Mouse (Mus musculus) stomach, embryonic 14.5 days (tissue): ENCODE results near the gene Fam163a. TPM values are rescaled to one million over a fixed set of nuclear protein-coding genes. Genes with fewer than 3 reads are reported as not detected.
"Not testable (repeated sequence)": the region's sequence is repeated elsewhere in the genome, so short reads cannot be mapped to it uniquely, and the experiment has no call there.

Source experiments
- ATAC-seq: fragments of 200-750 bp; cut with Nextera tagmentation; 2 replicates; pipeline ENCODE4 v1.8.0; 2017; ENCODE audit warnings: low read depth, moderate TSS enrichment; ENCODE audit not compliant: insufficient number of reproducible peaks, insufficient read depth, low FRiP score
- H3K27ac ChIP-seq: fragments of 300-500 bp; sonication (generic); 2 replicates; pipeline ENCODE4 v1.5.1; 2014; ENCODE audit warnings: mild to moderate bottlenecking, low read length, moderate library complexity, mixed read lengths
- H3K27me3 ChIP-seq: fragments of 300-500 bp; sonication (generic); 2 replicates; pipeline ENCODE4 v1.6.1; 2014; ENCODE audit warnings: low read length, control low read depth, mixed read lengths; ENCODE audit not compliant: control insufficient read depth, insufficient read depth
- H3K36me3 ChIP-seq: fragments of 300-500 bp; sonication (generic); 2 replicates; pipeline ENCODE4 v1.6.1; 2014; ENCODE audit warnings: mild to moderate bottlenecking, control low read depth, low read length, moderate library complexity, mixed read lengths; ENCODE audit not compliant: control insufficient read depth, insufficient read depth
- H3K4me1 ChIP-seq: fragments of 300-500 bp; sonication (generic); 2 replicates; pipeline ENCODE4 v1.6.1; 2014; ENCODE audit warnings: low read length, control low read depth, mixed read lengths; ENCODE audit not compliant: control insufficient read depth, insufficient read depth
- H3K4me2 ChIP-seq: fragments of 300-500 bp; sonication (generic); replicated peaks from 2 replicates; pipeline ENCODE4 v1.6.1; 2014; ENCODE audit warnings: low read depth, low read length, control low read depth
- H3K4me3 ChIP-seq: fragments of 300-500 bp; sonication (generic); 2 replicates; pipeline ENCODE4 v1.5.1; 2014; ENCODE audit warnings: low read depth, low read length, control low read depth
- H3K9ac ChIP-seq: fragments of 300-500 bp; sonication (generic); replicated peaks from 2 replicates; pipeline ENCODE4 v1.6.1; 2014; ENCODE audit warnings: low read depth, mild to moderate bottlenecking, control low read depth, low read length, moderate library complexity, mixed read lengths
- H3K9me3 ChIP-seq: fragments of 300-500 bp; sonication (generic); 2 replicates; pipeline ENCODE4 v1.6.1; 2016; ENCODE audit warnings: low read depth, low read length, control low read depth; ENCODE audit not compliant: control insufficient read depth
- WGBS: fragments of 180-500 bp; shearing (Covaris S2); extraction: QIAGEN DNeasy Blood & Tissue Kit; methylation state at CpG from one replicate; pipeline ENCODE4 v1.1.7; 2014; 5-methylcytosine and 5-hydroxymethylcytosine counted together
- polyA plus RNA-seq: library from polyadenylated mRNA; unstranded; fragments of >200 nt; fragmentation: Nextera tagmentation; extraction: Ambion mirVana; gene quantifications from 2 replicates; pipeline ENCODE4 v1.2.1, GENCODE M21; 2014

Gene Fam163a
- 6.1 and 7.3 TPM in 2 replicates for polyA plus RNA-seq

- Histone ChIP-seq H3K4me3 (peak within 1 kb of the TSS; percentile 34), H3K27me3 (peaks cover 25% of the 10 kb centered on the region), H3K36me3 (no peaks in the 10 kb centered on the region), H3K4me1 (no peaks in the 10 kb centered on the region; the same call in 1 of the 2 replicates), H3K9ac (peak within 1 kb of the TSS; percentile 33), H3K27ac (no peak within 1 kb of the TSS; the same call in 1 of the 2 replicates), H3K9me3 (no peaks in the 10 kb centered on the region), H3K4me2 (peak within 1 kb of the TSS; percentile 76)
- under 1% methylated on average over 43 of the region's 44 CpGs for WGBS
- peak; percentile 66 for ATAC-seq
Observed at GRCm38 (mm10) chr1:156204656-156205131, at the start of gene Fam163a. TSS of gene Fam163a (minus strand) at chr1:156205026.

- not testable (repeated sequence) for ATAC-seq, H3K27ac ChIP-seq
- 64% methylated on average over 4 of the region's 4 CpGs for WGBS
Observed at GRCm38 (mm10) chr1:156251096-156251495, 46.3 kb upstream of the Fam163a start.

GRCm38 (mm10) chr1:156247893-156248292 is 43.1 kb upstream of the Fam163a start:
- Histone ChIP-seq H3K4me2 (no peak overlapping the region), H3K27ac (no peak overlapping the region), H3K36me3 (no peaks in the 10 kb centered on the region), H3K9me3 (no peaks in the 10 kb centered on the region), H3K4me1 (no peaks in the 10 kb centered on the region), H3K9ac (no peak overlapping the region), H3K4me3 (no peak overlapping the region), H3K27me3 (no peaks in the 10 kb centered on the region)
- no peak for ATAC-seq
- 62% methylated on average over 3 of the region's 3 CpGs for WGBS

More at GRCm38 (mm10) chr1:156251096-156251495, 46.3 kb upstream of the Fam163a start:
- not testable (repeated sequence) for H3K9ac ChIP-seq, H3K4me3 ChIP-seq, H3K9me3 ChIP-seq, H3K4me2 ChIP-seq, H3K36me3 ChIP-seq, H3K4me1 ChIP-seq, H3K27me3 ChIP-seq

- Histone ChIP-seq H3K4me2 (no peak overlapping the region), H3K27ac (no peak overlapping the region), H3K4me1 (no peaks in the 10 kb centered on the region), H3K27me3 (no peaks in the 10 kb centered on the region), H3K36me3 (no peaks in the 10 kb centered on the region), H3K9me3 (no peaks in the 10 kb centered on the region), H3K9ac (no peak overlapping the region), H3K4me3 (no peak overlapping the region)
- no peak for ATAC-seq
- 9% methylated on average over 14 of the region's 14 CpGs for WGBS
Observed at GRCm38 (mm10) chr1:156241713-156242348, 37.0 kb upstream of the Fam163a start.

GRCm38 (mm10) chr1:156241035-156241434 is 36.2 kb upstream of the Fam163a start:
- Histone ChIP-seq H3K4me3 (no peak overlapping the region), H3K9ac (no peak overlapping the region), H3K27me3 (no peaks in the 10 kb centered on the region), H3K27ac (no peak overlapping the region), H3K9me3 (no peaks in the 10 kb centered on the region), H3K4me1 (no peaks in the 10 kb centered on the region), H3K36me3 (no peaks in the 10 kb centered on the region), H3K4me2 (no peak overlapping the region)
- 38% methylated on average over 2 of the region's 2 CpGs for WGBS
- ATAC-seq = no peak

- H3K27ac ChIP-seq = no peak overlapping the region
- no peak overlapping the region for H3K4me2 ChIP-seq
- ATAC-seq = no peak
Observed at GRCm38 (mm10) chr1:156231122-156231521, 26.3 kb upstream of the Fam163a start.

GRCm38 (mm10) chr1:156230339-156231089 is 25.7 kb upstream of the Fam163a start:
- H3K27ac ChIP-seq = no peak overlapping the region
- no peaks in the 10 kb centered on the region for H3K36me3 ChIP-seq
- no peak overlapping the region; the same call in 1 of the 2 replicates for H3K4me2 ChIP-seq
- WGBS = 27% methylated on average over 9 of the region's 9 CpGs
- no peak overlapping the region for H3K4me3 ChIP-seq
- H3K27me3 ChIP-seq = no peaks in the 10 kb centered on the region
- ATAC-seq = 0 out of 2 replicates have a peak, but pooled peaks have one; percentile 49
- H3K9me3 ChIP-seq = no peaks in the 10 kb centered on the region
- no peak overlapping the region for H3K9ac ChIP-seq
- peaks cover 5% of the 10 kb centered on the region; the same call in 1 of the 2 replicates for H3K4me1 ChIP-seq

More at GRCm38 (mm10) chr1:156231122-156231521, 26.3 kb upstream of the Fam163a start:
- no peak overlapping the region for H3K4me3 ChIP-seq
- H3K27me3 ChIP-seq = no peaks in the 10 kb centered on the region
- peaks cover 5% of the 10 kb centered on the region; the same call in 1 of the 2 replicates for H3K4me1 ChIP-seq
- H3K9ac ChIP-seq = no peak overlapping the region
- H3K36me3 ChIP-seq = no peaks in the 10 kb centered on the region
- H3K9me3 ChIP-seq = no peaks in the 10 kb centered on the region
- 85% methylated on average over 6 of the region's 6 CpGs for WGBS

DNA sequence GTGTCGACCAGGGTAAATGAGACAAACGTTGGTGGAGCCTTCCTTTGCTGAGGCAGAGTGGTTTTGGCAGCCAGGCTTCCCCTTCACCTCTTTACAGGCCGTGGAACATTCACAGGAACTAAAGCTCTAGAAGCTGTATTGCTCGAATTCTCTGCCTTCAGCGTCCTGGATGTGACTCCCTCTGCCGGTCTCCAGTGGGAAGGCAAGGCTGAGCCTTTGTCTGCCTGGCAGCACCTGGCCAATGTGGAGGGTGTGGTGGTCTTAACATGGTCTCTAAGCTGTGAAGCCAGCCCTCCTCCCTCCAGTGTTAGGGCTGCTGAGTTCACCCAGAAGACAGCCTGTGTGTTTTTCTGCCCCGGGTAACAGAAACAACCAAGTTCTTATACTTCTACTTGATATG is 24.6 kb upstream of the Fam163a start:
- 27% methylated on average over 7 of the region's 7 CpGs for WGBS
- Histone ChIP-seq H3K36me3 (no peaks in the 10 kb centered on the region), H3K4me3 (no peak overlapping the region), H3K27me3 (no peaks in the 10 kb centered on the region), H3K9ac (no peak overlapping the region), H3K9me3 (no peaks in the 10 kb centered on the region), H3K27ac (no peak overlapping the region), H3K4me2 (no peak overlapping the region), H3K4me1 (peaks cover 5% of the 10 kb centered on the region; the same call in 1 of the 2 replicates)
- no peak for ATAC-seq
